Mouse (Mus musculus) ES-Bruce4 (cell line): ENCODE data around the gene Myo5c.

Source experiments
- CTCF ChIP-seq: IDR thresholded peaks from one replicate; pipeline ENCODE4 v1.8.1; 2011; ENCODE audit warnings: low read depth, low read length
- EP300 ChIP-seq: IDR thresholded peaks from 2 replicates; pipeline ENCODE4 v1.6.1; 2011; ENCODE audit warnings: low read depth, low read length; ENCODE audit not compliant: insufficient read depth
- POLR2A ChIP-seq: IDR thresholded peaks from one replicate; pipeline ENCODE4 v1.8.1; 2011; ENCODE audit warnings: low read length; ENCODE audit not compliant: insufficient read depth

- TF ChIP-seq CTCF (no peak), POLR2A (no peak), EP300 (no peak)
Measured at GRCm38 (mm10) chr9:75231841-75232746, at the start of gene Myo5c.
